Mouse (Mus musculus) adrenal gland, postnatal 10 days (tissue): ENCODE measurements at regions not wholly inside any gene's neighbourhood (a gene's known extent, or its start where the extent isn't known, plus 50 kb on each side); places are given as distances from the start of the nearest gene placed in this dataset. TPM values are rescaled to one million over a fixed set of nuclear protein-coding genes. Genes with fewer than 3 reads are reported as not detected.

ENCODE experiments used
- DNase-seq: peaks from one replicate; pipeline ENCODE4 v3.0.0; 2021; ENCODE audit warnings: mixed read lengths
- microRNA-seq: library from miRNA; unstranded; fragments of <30 nt; microRNA quantifications from one replicate; pipeline ENCODE4 v1.2.0, GENCODE M21; 2021

- DNase-seq = no peak
Measured at GRCm38 (mm10) chr2:94590494-94590893, 152.6 kb upstream of the Api5 start.

GRCm38 (mm10) chr2:94587255-94587654 lies 149.3 kb upstream of the Api5 start:
- DNase-seq = no peak

DNA sequence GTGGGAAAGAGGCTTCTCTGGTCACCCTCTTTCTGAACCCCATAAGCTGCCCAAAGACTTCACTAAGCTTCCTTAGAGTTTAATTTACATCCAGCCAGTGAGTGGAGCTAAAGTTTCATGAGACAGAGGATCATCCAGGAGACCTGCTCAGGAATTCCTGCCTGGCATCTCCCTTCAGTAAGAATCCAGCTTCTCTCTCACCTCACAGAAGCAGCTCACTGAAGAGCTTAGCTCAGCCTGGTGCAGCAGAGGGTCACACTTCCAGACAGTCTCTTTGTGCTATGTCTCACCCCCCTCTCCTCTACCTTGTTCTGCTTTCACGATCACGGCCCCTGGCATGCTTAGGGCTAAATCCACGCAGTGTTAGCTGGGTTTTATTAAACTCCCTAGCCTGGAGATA lies 133.7 kb upstream of the Api5 start:
- no peak for DNase-seq

- no peak for DNase-seq
Measured at GRCm38 (mm10) chr2:94541230-94541905, 103.4 kb upstream of the Api5 start.

DNA sequence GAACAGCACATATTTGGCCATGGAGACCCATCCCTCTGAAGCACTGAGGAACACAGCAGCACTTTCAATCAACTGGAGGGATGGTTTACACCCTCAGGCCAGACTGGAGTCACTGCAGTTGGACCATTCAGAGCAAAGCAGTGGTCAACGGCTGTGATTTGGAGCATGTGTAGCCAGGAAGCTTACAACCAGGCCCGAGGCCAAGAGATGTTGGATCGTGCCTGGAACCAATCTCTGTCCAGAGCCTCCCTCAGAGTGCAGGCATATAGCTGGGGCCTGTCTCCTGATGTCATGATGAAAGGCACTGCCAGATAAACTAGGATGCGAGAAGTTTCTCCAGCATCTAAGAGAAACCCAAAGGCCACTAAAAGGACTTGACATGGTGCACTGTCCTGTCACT lies 98.7 kb upstream of the Api5 start:
- DNase-seq = no peak

DNA sequence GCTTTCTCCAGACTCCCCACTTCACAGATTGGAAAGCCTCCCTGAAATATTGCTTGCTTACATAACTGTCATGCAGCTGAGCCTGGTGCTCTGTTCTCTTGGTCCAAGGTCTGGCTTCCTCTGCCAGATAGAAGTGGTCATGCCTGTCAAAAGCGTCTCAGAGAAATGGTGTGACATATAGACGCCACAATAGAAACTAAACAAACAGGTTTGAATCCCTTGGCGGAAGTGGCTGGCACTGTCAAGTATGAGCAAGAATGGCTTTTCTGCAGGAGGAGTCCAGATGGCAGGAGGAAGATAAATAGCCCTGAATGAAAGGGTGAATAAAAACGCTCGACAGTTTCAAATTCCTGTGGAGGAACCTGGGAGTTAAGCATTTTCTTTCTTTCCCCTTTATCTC lies 93.2 kb upstream of the Api5 start:
- no peak for DNase-seq

- DNase-seq = peak; percentile 76
Measured at GRCm38 (mm10) chr2:94524536-94524935, 86.6 kb upstream of the Api5 start.

GRCm38 (mm10) chr2:94516866-94517265 lies 78.9 kb upstream of the Api5 start:
- DNase-seq = no peak

- DNase-seq = no peak
Measured at GRCm38 (mm10) chr2:94512027-94512426, 74.1 kb upstream of the Api5 start.

- no peak for DNase-seq
Measured at GRCm38 (mm10) chr2:94500649-94501048, 62.7 kb upstream of the Api5 start.

DNA sequence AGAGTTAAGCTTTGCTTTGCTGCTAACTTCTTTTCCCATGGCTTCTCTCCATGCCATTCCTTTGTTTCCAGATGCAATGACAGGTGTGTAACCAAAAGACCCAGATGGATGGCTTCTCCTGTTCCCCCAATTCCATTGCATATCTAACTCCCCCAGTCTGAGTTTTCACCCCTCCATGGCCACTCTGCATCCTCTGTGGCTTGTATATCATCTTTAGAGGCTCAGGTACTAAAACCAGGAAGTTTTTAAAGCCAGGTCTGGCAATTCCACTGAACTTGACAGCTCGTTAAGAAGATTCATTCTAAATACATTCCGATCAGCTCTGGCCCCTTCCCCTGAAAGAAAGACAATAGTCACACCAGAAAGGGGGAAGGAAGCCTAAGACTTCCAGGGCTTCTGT lies 60.6 kb upstream of the Api5 start:
- DNase-seq = no peak

Small RNA genes lying in the stretch of these regions (microRNA-seq; reads per million reads assigned to microRNA genes)
- not detected for gene Gm44461
